Mouse (Mus musculus) thymus, adult 18-20 months (tissue): ENCODE data around the gene Paxbp1.
"Not testable (repeated sequence)": the region's sequence is repeated elsewhere in the genome, so short reads cannot be mapped to it uniquely, and the experiment has no call there.

Experiments used
- DNase-seq, 2 experiments: peaks; one replicate each; pipeline ENCODE4 v3.0.0; 2022; ENCODE audit warnings: mixed read lengths in 2 of 2

Paxbp1 gene

DNA sequence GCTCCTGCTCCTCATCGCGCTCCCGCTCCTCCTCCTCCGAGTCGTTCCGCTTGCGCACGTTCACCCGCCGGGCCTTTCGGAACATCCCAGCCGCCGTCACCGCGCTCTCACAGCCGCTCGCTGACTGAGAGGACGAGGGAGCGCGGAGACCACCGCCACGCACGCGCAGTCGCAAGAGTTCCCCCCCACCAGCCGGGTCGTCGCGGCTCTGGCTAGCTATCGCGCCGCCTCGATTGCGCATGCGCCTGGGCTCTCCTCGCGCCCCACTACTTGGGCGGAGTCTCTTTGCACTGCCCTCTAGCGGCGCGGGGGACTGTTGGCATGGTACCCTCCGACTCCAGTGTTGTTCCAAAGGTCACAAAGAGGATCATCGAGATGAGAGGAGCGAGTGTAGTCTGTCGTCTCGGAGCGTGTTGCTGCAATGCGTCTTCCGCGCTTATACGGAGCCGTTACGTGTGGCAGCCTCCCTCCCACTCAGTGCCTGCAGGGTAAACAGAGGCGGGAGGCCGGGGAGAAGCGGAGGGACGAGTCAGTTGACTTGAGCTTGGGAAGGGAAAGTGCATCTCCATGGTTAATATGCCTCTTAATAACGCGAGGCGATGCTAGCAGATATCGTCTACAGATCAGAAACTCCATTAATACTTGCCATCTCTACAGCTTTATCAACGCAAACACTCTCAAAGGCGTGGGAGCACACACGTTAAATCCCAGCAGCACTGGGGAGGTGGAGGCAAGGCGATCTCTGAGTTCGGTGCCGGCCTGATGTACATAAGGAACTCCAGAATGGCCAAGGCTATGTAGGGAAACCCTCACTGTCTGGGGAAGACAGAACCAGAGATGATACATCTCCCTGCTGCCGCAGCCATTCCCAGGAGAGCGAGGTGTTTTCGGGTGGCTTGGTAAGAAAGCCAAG lies at the start of gene Paxbp1:
Gene Paxbp1 (minus strand): TSS at position 274 of the 913 bp plus-strand sequence.
- DNase-seq, result peak; percentile 98

DNA sequence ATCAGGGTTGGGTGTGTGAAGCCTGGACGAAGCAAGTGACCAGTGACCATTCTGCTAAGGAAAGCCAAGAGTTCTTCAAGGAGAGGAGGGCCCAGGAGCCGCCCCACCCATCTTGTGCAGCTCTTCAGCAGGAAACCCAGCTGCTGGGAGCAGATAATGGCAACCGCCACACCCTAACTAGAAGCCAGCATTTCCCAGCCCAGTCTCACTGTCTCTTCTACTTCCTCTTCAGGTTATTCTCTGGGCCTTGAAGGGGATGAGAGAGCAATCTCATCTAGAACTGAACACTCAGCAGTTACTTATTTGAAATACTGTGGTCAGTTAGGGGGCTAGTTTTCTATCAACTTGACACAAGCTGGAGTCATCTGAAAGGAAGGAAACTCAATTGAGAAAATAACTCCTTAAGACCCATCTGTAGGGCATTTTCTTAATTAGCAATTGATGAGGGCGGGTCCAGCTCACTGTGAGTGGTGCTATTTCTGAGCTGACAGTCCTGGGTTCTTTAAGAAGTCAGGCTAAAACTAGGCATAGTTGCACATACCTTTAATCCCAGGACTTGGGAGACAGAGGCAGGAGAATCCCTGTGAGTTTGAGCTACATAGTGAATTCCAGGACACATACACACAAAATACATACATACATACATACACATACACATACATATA lies 42.4 kb upstream of the Paxbp1 start:
- DNase-seq, result no peak

DNA sequence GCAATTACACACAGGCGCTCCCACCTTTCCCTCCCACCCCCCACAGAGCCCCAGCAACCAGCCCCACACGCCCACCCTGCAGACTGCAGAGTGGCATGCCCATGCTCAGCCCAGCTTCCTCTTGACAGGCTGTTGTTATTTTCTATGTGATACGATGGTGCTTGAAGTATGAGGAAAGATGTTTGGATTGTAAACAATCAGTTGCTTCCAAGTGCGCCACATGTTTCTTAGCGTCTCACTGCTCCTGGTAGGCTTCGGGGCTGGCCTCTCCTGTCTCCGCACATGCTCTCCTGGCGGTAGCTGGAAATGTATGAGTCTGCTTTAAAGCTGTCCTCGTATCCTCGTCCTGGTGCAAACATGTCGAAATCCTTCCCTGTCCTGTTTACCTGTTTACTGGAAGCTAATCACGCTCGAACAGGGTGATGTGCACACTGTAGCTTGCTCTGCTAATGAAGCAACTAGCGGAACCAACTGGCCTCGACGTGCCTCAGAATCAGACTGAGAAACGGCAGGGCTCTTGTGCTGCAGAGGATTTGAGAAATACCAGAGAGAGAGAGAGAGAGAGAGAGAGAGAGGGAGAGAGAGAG lies 41.0 kb upstream of the Paxbp1 start:
- no peak for DNase-seq

DNA sequence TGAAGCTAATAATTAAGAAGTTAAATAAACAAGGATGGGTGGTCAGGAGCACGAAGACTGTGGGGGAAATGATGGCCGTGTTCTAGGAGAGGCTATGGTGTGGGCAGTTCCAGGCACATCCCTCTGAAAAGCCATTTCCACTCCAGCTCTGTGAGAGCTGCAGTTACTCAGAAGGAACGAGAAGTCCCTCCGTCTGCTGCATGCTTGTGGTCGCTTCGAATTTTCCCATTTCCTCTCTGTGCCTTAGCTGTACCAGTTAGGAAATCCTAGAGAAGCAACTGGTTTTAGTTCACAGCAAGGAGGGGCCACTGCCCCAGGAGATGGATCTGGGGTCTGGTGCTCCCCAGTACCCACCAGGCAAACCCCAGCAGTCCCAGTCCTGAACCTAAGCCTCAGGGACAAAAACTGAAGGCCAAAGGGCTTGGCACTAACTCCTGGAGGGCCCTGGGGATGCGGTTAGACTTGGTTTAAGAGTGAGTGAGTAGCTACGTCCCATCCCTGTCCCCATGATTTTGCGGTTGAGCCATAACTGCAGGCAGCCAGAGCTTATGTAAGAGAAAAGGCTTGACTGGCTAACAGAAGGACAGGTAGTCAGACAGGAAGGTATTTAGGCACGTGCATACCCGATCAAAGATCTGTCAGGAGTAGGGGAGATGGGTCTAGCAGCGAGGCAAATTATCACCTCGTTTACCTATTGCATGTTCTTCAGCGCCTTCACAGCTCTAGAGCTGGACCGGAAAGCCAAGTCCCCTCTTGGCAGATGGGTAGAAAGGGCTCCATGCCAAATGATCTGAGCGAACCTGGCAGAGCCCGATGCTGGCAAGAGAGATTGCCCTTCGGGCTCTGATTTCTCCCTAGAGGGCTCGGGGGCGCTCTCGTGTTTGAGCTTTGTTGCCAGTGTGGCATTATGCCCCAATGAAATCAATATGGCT lies 40.2 kb upstream of the Paxbp1 start:
- no peak for DNase-seq

DNA sequence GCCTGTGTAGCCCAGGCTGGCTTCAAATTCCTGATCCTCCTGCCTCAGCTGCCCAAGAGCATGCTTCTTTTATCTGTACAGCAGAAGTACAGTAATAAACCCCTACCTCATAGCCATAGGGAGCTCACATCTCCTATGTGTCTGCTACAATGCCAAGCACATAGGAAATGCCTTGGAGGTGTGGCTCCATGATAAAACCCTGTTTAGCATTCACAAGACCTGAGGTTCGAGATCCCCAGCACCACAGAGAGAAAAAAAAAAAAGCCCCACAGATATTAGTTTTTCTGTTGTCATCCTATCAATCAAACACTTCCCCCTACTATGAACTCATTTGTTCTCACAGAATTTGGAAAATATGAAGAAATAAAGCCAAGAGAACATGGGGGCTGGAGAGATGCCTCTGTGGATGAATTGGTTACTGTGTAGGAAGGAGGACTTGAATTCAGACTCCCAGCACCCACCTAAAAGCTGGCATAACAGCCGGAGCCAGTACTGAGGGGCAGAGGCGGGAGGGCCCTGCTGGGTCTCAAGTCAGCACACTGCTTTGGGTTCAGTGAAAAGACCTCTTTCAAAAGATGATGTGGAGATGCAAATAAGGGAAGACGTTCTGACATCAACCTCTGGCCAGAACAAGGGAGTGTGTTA lies 38.8 kb upstream of the Paxbp1 start:
- DNase-seq, result no peak

DNA sequence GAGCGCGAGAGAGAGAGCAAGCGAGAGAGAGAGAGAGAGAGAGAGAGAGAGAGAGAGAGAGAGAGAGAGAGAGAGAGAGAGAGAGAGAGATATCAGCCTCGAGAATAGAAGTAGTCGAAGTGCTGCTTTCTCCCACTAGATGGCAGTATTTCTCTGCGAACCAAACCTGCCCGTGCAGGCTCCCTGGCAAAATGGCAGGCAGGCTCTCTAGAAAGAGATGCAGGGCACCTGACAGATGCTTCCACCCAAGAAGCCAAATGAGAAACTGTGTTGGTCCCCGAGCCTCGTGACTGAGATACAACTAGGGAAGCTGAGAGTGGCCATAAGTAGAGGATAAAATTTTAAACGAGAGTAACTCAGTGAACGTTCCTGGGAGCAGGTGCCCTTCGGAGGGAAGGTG lies 37.2 kb upstream of the Paxbp1 start:
- peak in 1 of 2 experiments; percentile 18 for DNase-seq

DNA sequence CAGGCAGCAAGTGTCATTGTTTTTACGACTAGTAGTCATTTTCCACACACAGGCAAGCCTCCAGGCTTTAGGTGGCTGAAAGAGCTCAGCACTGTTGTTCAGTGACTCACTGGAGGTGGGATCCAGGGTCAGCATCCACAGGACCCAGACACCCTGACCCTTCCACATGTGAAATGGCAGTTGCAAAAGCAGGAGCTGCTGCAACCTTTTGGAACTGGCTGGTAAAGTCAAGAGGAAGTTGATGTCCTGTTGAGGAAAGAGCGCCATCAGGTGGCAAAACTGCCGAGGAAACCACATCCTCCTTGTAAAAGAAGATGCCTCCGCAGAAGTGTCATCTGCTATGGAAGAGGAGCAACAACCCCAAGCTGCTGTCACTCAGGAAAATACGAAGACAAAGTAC lies 31.8 kb upstream of the Paxbp1 start:
- peak; percentile 15 to 28 for DNase-seq

DNA sequence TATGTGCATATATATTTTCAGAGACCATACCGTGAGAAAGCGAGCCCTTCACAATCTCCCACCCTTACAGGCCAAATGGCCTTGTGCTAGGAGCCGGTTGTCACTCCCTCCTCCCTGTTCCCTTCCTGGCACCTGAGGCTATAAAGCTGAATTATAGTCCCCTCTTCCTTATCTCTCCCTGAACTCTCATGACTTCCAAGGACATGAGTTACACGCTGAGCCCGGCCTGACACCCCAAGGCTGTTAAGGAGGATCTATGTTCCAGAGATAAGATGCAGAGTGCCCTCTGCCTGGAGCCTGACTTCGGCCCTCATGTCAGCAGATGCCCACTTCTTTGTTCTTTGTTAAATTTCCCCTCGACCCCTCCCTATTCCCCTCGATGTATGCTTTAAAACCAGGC lies 31.1 kb upstream of the Paxbp1 start:
- DNase-seq, result not testable (repeated sequence)

DNA sequence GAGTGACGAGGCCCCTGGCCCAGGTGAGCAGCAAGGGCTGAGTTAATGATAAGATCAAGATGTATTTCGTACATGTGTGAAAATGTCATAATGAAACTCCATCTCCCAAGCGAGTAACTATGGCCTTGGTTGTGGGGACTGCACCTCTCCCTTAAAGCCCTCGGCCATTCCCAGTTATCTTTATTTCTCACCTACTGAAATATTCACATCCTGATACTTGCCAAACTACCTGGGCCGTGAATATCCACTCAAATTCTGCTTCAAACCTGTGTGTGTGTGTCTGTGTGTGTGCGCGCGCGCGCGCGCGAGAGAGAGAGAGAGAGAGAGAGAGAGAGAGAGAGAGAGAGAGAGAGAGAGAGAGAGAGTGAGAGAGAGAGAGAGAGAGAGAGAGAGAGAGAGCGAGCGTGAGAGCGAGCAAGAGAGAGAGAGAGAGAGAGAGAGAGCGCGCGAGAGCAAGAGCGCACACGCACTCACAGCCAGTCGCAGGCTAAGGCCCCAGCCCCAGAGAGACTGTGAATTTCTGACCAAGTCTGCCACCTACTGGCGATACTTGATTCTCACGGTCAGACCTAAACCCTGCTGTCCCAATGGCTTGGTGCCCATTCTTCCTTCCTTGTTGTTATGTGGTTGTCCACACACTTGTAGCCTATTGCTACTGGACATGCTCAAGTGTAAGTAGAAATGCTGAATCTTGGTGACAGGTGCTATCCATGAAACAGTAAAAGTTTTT lies 29.0 kb upstream of the Paxbp1 start:
- DNase-seq, result peak; percentile 58 to 71

DNA sequence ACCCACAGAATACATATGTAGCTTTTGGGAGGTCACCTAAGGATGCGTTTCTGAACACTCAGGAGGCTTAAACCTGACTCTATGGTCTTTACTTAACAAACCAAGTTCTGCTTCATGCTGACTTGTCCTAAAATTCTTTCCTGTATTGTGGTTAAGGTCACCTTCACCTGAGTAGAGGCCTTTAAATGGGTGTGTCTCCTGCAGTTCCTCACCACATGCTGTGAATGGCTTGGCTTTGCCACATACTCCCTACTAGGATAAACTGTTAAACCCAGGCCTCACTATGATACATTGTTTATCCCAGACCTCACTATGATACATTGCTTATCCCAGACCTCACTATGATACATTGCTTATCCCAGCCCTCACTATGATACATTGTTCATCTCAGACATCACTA lies 27.9 kb upstream of the Paxbp1 start:
- DNase-seq, result no peak

DNA sequence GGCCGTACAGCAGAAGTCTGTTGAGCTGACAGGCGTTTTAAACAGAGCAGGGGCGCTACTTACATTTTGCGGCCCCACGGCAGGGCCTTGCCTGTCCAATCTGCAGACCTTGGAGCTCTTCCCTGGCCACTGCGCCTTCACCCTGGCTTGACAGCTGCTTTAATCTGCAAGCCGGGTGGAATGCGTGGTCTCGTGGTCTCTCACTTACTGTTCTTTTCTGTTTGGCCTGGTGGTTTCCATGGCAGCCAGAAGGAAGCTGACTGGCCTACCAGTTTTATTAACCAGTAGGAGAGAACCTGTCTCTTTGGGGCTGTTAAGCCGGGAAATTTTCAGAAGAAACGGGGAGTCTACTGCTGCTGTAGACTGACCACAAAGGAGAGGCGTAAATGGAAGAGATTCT lies 24.6 kb upstream of the Paxbp1 start:
- DNase-seq, result no peak

DNA sequence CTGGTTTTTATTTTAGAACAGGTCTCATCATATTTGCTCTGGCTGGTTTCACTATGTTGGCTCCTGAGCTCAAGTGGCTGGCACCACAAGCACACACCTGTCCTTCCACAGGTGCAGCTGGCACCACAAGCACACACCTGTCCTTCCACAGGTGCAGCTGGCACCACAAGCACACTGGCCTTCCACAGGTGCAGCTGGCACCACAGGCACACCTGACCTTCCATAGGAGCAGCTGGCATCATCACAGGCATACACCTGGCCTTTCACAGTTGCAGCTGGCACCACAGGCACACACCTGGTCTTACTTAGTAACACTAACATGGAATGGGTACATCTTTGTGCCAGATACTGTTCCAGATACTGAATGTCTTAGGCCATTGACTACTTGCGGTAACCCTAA lies 22.8 kb upstream of the Paxbp1 start:
- DNase-seq, result no peak

DNA sequence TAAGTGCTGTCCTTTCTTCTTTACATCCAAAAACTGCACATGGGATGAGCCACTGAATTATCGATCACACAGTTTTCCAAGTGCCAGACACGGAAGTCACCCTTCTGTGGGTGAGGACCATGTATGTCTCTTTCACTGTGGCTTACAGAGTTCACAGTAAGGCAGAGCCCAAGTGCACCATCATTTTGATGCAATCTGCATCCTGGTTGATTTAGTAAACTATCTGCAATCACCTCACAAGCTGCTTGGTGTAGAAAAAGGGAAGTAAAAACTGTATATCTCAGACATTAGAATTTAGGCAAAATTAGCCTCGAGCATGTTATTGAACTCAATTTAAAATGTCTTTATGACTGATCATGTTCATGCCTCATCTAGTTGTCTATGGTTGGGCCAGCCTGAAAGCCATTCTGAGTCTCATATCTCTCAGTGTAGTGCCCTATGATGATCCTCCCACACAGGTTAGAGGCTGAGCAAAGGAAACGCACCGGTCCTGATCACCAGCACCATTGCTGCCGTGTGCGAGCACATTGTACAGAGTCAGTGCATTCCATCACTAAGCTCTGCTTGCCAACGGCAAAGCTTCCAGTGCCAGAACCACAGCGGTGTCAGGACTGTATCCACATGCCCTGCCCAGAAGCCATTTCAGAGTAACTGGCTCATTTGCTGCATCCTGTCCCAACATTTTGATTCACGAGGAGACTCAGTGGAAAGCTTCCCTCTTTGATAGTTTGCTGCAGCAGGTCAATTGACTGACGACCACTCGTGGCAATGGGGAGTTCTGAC lies 20.4 kb upstream of the Paxbp1 start:
- no peak for DNase-seq

DNA sequence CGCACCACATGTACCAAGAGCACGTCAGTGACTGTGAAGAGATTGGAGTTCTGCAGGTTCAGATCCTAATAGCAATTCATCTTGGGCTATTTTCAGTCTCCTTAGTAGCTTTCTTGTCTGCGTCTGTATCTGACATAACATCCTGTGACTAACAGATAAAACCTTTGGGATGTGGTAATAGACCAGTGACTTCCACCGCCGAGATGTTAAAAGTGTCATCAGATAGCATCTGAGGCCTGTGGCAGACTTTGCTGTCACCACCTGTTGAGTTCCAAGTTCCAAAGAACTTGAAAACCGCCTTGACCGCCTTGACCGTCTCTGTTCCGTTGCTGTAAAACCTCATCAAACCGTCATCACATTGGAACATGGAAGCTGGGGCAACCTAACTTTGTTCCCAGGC lies 19.4 kb upstream of the Paxbp1 start:
- no peak for DNase-seq

DNA sequence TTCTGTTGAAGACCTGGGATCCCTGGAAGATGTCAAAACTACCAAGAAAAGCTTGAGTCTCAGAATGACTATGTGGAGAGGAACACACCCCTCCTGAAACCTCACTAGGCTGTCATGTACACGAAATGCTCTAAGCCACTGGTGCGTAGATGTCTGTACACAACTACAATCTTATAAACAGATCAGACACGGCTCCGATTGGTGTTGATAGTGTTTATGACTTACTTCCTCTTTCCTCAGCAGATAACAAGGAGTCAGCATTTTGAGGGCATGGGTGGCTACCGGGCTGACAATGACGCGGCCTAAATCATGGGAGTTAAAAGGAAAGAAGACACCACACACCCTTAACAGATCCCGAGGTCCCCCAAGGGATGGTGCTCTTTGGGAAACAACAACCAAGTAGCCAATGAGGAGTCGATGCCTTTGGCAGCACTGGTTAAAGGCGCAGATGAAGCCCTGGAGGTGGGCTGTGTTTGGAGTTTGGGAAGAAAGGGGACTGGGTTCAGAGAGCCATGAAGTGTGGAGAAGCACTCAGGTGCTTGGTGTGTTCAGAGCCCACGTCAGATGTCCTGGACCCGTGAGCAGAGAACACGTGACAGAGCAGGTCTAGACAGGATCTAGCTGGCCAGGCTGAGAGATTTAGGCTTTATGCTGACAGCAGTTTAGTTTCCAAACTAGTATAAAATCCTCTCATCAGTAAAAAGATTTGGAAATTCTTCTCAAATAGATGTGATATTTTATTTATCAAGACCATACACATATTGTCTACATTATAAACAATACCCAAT lies 17.4 kb upstream of the Paxbp1 start:
- DNase-seq, result no peak

DNA sequence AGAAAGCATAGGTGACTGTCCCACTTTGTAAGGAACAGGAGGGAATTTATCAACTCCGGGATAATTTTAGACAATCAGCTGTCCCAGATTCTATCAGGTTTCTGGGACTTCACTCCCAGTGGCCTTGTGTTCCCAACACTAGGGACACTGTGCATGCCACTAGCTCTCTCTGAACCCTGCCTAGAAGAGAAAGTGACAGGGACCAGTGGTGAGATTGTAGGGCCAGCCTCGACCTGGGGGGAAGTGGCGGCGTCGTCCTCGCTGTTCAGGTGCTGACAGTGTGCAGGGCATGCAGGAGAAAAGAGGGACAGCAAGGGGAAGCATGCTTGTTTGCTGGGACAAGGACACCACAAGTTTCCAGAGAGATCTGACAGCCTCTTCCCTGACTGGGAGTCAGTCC lies 13.4 kb upstream of the Paxbp1 start:
- no peak for DNase-seq

DNA sequence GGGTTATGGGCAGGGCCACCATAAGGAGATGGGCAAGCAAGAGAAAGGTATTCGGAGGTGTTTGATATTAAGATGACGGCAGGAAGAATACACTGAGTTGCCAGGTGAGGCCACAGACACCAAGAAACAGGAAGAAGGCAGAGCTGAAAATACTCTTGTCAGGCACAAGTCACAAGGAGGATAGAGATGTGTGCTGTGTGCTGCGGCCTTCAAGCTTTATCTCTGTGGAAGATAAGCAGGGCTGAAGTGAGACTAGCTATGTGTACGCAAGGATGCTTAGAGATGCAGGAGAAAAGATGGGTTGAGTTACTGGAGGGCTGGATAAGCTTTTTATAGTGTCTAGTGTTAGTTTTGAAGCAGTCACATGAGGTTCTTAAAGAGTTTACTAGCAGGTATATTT lies 12.9 kb upstream of the Paxbp1 start:
- no peak for DNase-seq

DNA sequence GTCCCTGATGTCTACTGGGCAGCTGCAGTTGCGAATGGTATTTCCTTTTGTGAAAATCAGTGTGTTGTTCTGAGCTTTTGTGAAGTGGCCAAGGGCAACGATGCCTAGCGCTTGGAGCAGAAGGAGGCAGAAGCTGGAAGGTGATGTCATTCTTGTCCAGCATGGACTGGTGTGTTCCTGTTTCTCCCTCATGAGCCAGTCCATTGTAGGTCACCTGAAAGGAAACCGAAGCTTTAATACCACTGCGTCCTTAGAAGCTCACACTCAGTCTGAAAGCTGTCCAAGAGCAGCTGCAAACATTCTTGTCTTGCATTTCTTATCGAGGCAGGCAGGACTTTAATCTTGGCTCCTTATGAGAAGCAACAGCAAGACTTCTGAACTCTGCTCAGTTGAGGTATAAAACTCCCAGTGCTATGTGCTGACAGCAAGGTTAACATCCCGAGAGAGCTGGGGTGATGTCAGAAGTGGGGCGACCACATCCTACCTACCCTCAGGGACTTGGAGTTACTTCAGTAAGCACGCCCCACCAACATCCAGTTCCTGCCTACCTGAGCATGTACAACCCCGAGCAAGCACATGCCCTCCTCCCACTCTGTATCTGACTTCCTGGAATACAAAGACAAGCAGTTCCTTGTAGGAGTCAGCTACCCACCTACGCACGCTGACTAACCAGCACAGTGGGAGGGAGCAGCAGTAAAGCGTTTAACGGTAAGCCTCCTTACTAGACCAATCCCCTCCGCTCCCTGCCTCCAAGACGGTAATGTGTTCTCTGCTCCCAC lies 11.9 kb upstream of the Paxbp1 start:
- peak; percentile 34 to 67 for DNase-seq

DNA sequence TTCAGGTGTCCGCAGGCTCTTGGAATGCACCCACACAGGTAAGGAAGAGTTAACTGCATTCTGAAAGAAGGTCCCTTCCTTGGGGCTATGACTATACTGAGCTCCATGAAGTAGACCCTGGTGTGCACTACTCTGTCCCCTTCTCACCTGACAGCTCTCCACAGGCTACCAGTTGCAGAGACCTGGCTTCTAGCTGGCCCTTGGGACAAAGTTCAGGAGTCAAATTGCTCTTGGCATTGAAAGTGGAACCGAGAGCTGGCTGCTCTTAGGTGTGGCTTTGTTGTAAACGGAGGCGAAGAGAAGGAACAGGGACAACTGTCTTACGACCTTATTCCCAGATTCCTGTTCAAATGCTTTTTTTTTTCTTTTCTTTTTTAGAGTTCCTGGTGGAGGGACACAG lies 10.8 kb upstream of the Paxbp1 start:
- DNase-seq, result no peak
